Mouse (Mus musculus) liver, postnatal 0 days (tissue): ENCODE results near the gene Tpbgl.

ENCODE experiments used
- CTCF ChIP-seq: sonication (generic); IDR thresholded peaks from 2 replicates; pipeline ENCODE4 v1.5.1; 2016; ENCODE audit warnings: antibody characterized with exemption, low read depth
- EP300 ChIP-seq: IDR thresholded peaks from 2 replicates; pipeline ENCODE4 v1.6.1; 2016; ENCODE audit warnings: antibody characterized with exemption, low read depth, mild to moderate bottlenecking

- TF ChIP-seq EP300: no peak
- no peak for TF ChIP-seq CTCF
Measured at GRCm38 (mm10) chr7:99606303-99606702, 20.6 kb downstream of the Tpbgl start.
